Mouse (Mus musculus) hindbrain, postnatal 0 days (tissue): Measurements from ENCODE around the gene Slc25a51. TPM values are rescaled to one million over a fixed set of nuclear protein-coding genes. Genes with fewer than 3 reads are reported as not detected.

ENCODE experiments used
- ATAC-seq: fragments of 200-750 bp; cut with Nextera tagmentation; 2 replicates; pipeline ENCODE4 v1.8.0; 2017; ENCODE audit warnings: mild to moderate bottlenecking, moderate TSS enrichment, moderate library complexity
- DNase-seq: peaks from one replicate; pipeline ENCODE4 v3.0.0-alpha.2; 2015; ENCODE audit warnings: low spot score
- H3K27ac ChIP-seq: fragments of 300-500 bp; sonication (generic); 2 replicates; pipeline ENCODE4 v1.5.1; 2014; ENCODE audit warnings: mild to moderate bottlenecking
- H3K27me3 ChIP-seq: fragments of 300-500 bp; sonication (generic); 2 replicates; pipeline ENCODE4 v1.6.1; 2014; ENCODE audit warnings: low read length, mixed read lengths; ENCODE audit not compliant: insufficient read depth
- H3K36me3 ChIP-seq: fragments of 300-500 bp; sonication (generic); 2 replicates; pipeline ENCODE4 v1.6.1; 2014; ENCODE audit warnings: low read length, mixed read lengths; ENCODE audit not compliant: insufficient read depth
- H3K4me1 ChIP-seq: fragments of 300-500 bp; sonication (generic); 2 replicates; pipeline ENCODE4 v1.6.1; 2014; ENCODE audit warnings: antibody characterized with exemption, low read length, mixed read lengths; ENCODE audit not compliant: insufficient read depth
- H3K4me2 ChIP-seq: fragments of 300-500 bp; sonication (generic); 2 replicates; pipeline ENCODE4 v1.6.1; 2014; ENCODE audit warnings: low read depth, mild to moderate bottlenecking, low read length, moderate library complexity, mixed read lengths
- H3K4me3 ChIP-seq: fragments of 300-500 bp; sonication (generic); 2 replicates; pipeline ENCODE4 v1.5.1; 2014; ENCODE audit warnings: low read length
- H3K9ac ChIP-seq: fragments of 300-500 bp; sonication (generic); replicated peaks from 2 replicates; pipeline ENCODE4 v1.6.1; 2014; ENCODE audit warnings: mild to moderate bottlenecking, low read length, moderate library complexity, mixed read lengths
- H3K9me3 ChIP-seq: fragments of 300-500 bp; sonication (generic); 2 replicates; pipeline ENCODE4 v1.6.1; 2016; ENCODE audit warnings: low read length, mixed read lengths
- CTCF ChIP-seq: IDR thresholded peaks from 2 replicates; pipeline ENCODE4 v1.5.1; 2016; ENCODE audit warnings: antibody characterized with exemption, control low read depth, low read depth
- WGBS: fragments of 180-500 bp; shearing (Covaris S2); extraction: QIAGEN DNeasy Blood & Tissue Kit; methylation state at CpG from one replicate; pipeline ENCODE4 v1.1.7; 2014; 5-methylcytosine and 5-hydroxymethylcytosine counted together
- polyA plus RNA-seq: library from polyadenylated mRNA; unstranded; fragments of >200 nt; fragmentation: Nextera tagmentation; extraction: Ambion mirVana; gene quantifications from 2 replicates; pipeline ENCODE4 v1.2.1, GENCODE M21; 2015
- total RNA-seq: library from RNA; depleted of rRNA; stranded (reverse); fragments of >200 nt; gene quantifications from 2 replicates; pipeline ENCODE4 v1.2.3, GENCODE M21; 2014; rRNA removed

The Slc25a51 gene
- total RNA-seq, result 137 and 142 TPM in 2 replicates
- 60.6 and 64.3 TPM in 2 replicates for polyA plus RNA-seq

- TF ChIP-seq CTCF, result 0 out of 2 replicates have a peak, but pooled peaks have one; percentile 3
- H3K27ac ChIP-seq, result peak within 1 kb of the TSS; percentile 86
- peak within 1 kb of the TSS; percentile 87 for H3K9ac ChIP-seq
- peaks cover 10% of the 10 kb centered on the region; the same call in 1 of the 2 replicates for H3K4me1 ChIP-seq
- peak; percentile 96 for DNase-seq
- ATAC-seq, result peak; percentile 97
- peak within 1 kb of the TSS; percentile 60 for H3K4me2 ChIP-seq
- peaks cover 5% of the 10 kb centered on the region; the same call in 1 of the 2 replicates for H3K36me3 ChIP-seq
- peak within 1 kb of the TSS; percentile 89 for H3K4me3 ChIP-seq
- no peaks in the 10 kb centered on the region for H3K27me3 ChIP-seq
- WGBS, result under 1% methylated on average over 66 of the region's 67 CpGs
- no peaks in the 10 kb centered on the region for H3K9me3 ChIP-seq
Observed at GRCm38 (mm10) chr4:45408427-45409132, at the start of gene Slc25a51. TSS of gene Slc25a51 (minus strand) at chr4:45408766.

- no peak for TF ChIP-seq CTCF
- Histone ChIP-seq H3K36me3 (no peaks in the 10 kb centered on the region), H3K27me3 (no peaks in the 10 kb centered on the region), H3K4me2 (no peak overlapping the region), H3K9me3 (no peaks in the 10 kb centered on the region), H3K27ac (no peak overlapping the region), H3K4me1 (no peaks in the 10 kb centered on the region), H3K4me3 (no peak overlapping the region), H3K9ac (no peak overlapping the region)
- ATAC-seq (no peak), DNase-seq (no peak)
- WGBS, result 95% methylated on average over 2 of the region's 2 CpGs
Observed at GRCm38 (mm10) chr4:45457543-45457942, 49.0 kb upstream of the Slc25a51 start.

GRCm38 (mm10) chr4:45455001-45455400 lies 46.4 kb upstream of the Slc25a51 start:
- no peak for DNase-seq
- Histone ChIP-seq H3K27ac (no peak overlapping the region), H3K9me3 (no peaks in the 10 kb centered on the region), H3K4me2 (no peak overlapping the region), H3K4me3 (no peak overlapping the region), H3K36me3 (no peaks in the 10 kb centered on the region), H3K9ac (no peak overlapping the region), H3K27me3 (no peaks in the 10 kb centered on the region), H3K4me1 (no peaks in the 10 kb centered on the region)
- 93% methylated on average over 4 of the region's 4 CpGs for WGBS
- TF ChIP-seq CTCF, result no peak
- no peak for ATAC-seq

GRCm38 (mm10) chr4:45453271-45453851 lies 44.8 kb upstream of the Slc25a51 start:
- Histone ChIP-seq H3K9me3 (no peaks in the 10 kb centered on the region), H3K9ac (no peak overlapping the region), H3K4me2 (no peak overlapping the region), H3K36me3 (no peaks in the 10 kb centered on the region), H3K4me1 (no peaks in the 10 kb centered on the region), H3K4me3 (no peak overlapping the region), H3K27me3 (no peaks in the 10 kb centered on the region), H3K27ac (no peak overlapping the region)
- 72% methylated on average over 3 of the region's 3 CpGs for WGBS
- no peak for TF ChIP-seq CTCF
- DNase-seq, result no peak
- no peak for ATAC-seq

GRCm38 (mm10) chr4:45452569-45453111 lies 44.1 kb upstream of the Slc25a51 start:
- no peaks in the 10 kb centered on the region for H3K9me3 ChIP-seq
- H3K4me2 ChIP-seq, result no peak overlapping the region
- DNase-seq (no peak), ATAC-seq (no peak)
- TF ChIP-seq CTCF, result no peak
- 54% methylated on average over 7 of the region's 7 CpGs for WGBS
- no peaks in the 10 kb centered on the region for H3K27me3 ChIP-seq
- no peaks in the 10 kb centered on the region for H3K36me3 ChIP-seq
- H3K4me3 ChIP-seq, result no peak overlapping the region
- H3K9ac ChIP-seq, result no peak overlapping the region
- H3K27ac ChIP-seq, result no peak overlapping the region
- no peaks in the 10 kb centered on the region for H3K4me1 ChIP-seq

GRCm38 (mm10) chr4:45449012-45449411 lies 40.4 kb upstream of the Slc25a51 start:
- H3K9me3 ChIP-seq, result no peaks in the 10 kb centered on the region
- DNase-seq (no peak), ATAC-seq (no peak)
- H3K27ac ChIP-seq, result no peak overlapping the region
- no peak overlapping the region for H3K9ac ChIP-seq
- no peaks in the 10 kb centered on the region; the same call in 1 of the 2 replicates for H3K36me3 ChIP-seq
- H3K27me3 ChIP-seq, result no peaks in the 10 kb centered on the region
- no peak for TF ChIP-seq CTCF
- H3K4me1 ChIP-seq, result no peaks in the 10 kb centered on the region
- H3K4me3 ChIP-seq, result no peak overlapping the region
- 47% methylated on average over 5 of the region's 5 CpGs for WGBS
- H3K4me2 ChIP-seq, result no peak overlapping the region
